Mouse (Mus musculus): ENCODE results near the gene Cp. TPM values are rescaled to one million over a fixed set of nuclear protein-coding genes. Genes with fewer than 3 reads are reported as not detected.
"Not testable (repeated sequence)": the region's sequence is repeated elsewhere in the genome, so short reads cannot be mapped to it uniquely, and the experiment has no call there.

Gene Cp
- polyA plus RNA-seq, 1 experiment from 2014 or later = 4.2 TPM

DNA sequence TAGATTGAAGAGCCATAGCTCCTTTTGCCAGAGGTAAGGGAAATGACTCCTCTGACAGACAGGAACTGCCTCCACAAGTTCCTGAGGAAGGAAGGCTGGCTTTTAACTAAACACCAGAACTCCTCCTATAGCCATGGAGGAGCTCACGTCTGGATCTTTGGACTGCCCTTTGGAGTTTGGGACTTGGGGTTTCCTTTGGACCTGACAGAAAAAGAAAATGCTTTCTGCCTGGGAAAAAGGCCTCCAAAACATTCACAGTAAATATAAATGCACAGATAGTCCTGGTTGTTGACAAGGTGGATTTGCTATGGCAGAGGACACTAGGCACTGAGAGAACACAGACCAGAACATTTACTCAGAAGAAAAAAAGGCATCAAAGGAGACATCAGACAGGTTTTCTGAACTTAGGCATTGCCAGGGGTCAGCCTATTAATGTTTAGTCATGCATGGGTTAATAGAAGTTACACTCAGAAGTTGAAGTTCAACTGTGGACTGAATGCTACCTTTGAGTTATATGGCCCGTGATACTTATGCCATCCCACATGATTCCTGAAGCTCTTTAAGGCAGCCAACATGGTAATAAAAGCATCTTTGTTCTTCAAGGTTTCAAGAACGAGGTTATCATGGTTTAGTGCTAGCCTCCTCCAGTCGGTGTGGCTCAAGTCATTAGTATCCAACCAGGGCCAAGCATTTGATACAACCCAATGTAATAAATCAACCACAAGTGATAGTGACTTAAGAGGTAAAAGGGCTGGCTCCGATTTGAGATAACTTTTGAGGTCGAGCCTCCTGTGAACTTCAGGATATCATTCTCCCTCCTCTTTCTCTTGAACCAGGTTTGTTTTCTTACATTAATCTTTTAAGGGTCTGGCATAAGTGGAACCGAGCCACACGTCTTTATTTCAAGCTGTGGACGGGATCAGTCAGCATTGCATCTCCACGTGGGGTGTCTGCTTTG is 77.2 kb downstream of the Cp start:
- Histone ChIP-seq H3K27ac (ENCODE audit: low read depth, low read length) (no peak overlapping the region), H3K4me1 (ENCODE audit: control insufficient read depth, insufficient read depth, low read length) (no peaks in the 10 kb centered on the region), H3K36me3 (ENCODE audit: control insufficient read depth, insufficient read depth, low read length) (no peaks in the 10 kb centered on the region), H3K27me3 (ENCODE audit: control insufficient read depth, insufficient read depth, low read length) (no peaks in the 10 kb centered on the region), H3K4me3 (ENCODE audit: low read depth, low read length) (peak overlapping the region; percentile 64), H3K4me2 (ENCODE audit: low read depth) (peak overlapping the region; percentile 70), H3K9me3 (ENCODE audit: control insufficient read depth, low read length) (no peaks in the 10 kb centered on the region), H3K9ac (ENCODE audit: low read length) (peak overlapping the region; percentile 57)
- no peak for DNase-seq (ENCODE audit: low spot score)
- 19% methylated on average over 10 of the region's 10 CpGs for WGBS
- ATAC-seq (ENCODE audit: insufficient read depth, low FRiP score, low TSS enrichment) = peak; percentile 29

GRCm38 (mm10) chr3:20034719-20035404 is 78.0 kb downstream of the Cp start, which contains the start of gene Hps3:
TSS of gene Hps3 (minus strand) at chr3:20035315.
- Histone ChIP-seq H3K4me1 (ENCODE audit: control insufficient read depth, insufficient read depth, low read length) (no peaks in the 10 kb centered on the region), H3K27me3 (ENCODE audit: control insufficient read depth, insufficient read depth, low read length) (no peaks in the 10 kb centered on the region), H3K9ac (ENCODE audit: low read length) (peak within 1 kb of the TSS; percentile 57), H3K36me3 (ENCODE audit: control insufficient read depth, insufficient read depth, low read length) (no peaks in the 10 kb centered on the region), H3K4me2 (ENCODE audit: low read depth) (peak within 1 kb of the TSS; percentile 70), H3K4me3 (ENCODE audit: low read depth, low read length) (peak within 1 kb of the TSS; percentile 64), H3K27ac (ENCODE audit: low read depth, low read length) (no peak within 1 kb of the TSS), H3K9me3 (ENCODE audit: control insufficient read depth, low read length) (no peaks in the 10 kb centered on the region)
- under 1% methylated on average over 47 of the region's 47 CpGs for WGBS
- peak; percentile 89 for DNase-seq (ENCODE audit: low spot score)
- ATAC-seq (ENCODE audit: insufficient read depth, low FRiP score, low TSS enrichment) = peak; percentile 99

- H3K27ac ChIP-seq (ENCODE audit: low read depth, low read length) = no peak overlapping the region
- no peak for DNase-seq (ENCODE audit: low spot score)
- no peak overlapping the region for H3K9ac ChIP-seq (ENCODE audit: low read length)
- no peak for ATAC-seq (ENCODE audit: insufficient read depth, low FRiP score, low TSS enrichment)
- no peaks in the 10 kb centered on the region for H3K36me3 ChIP-seq (ENCODE audit: control insufficient read depth, insufficient read depth, low read length)
- no peak overlapping the region for H3K4me2 ChIP-seq (ENCODE audit: low read depth)
- H3K27me3 ChIP-seq (ENCODE audit: control insufficient read depth, insufficient read depth, low read length) = no peaks in the 10 kb centered on the region
- no peaks in the 10 kb centered on the region for H3K9me3 ChIP-seq (ENCODE audit: control insufficient read depth, low read length)
- H3K4me1 ChIP-seq (ENCODE audit: control insufficient read depth, insufficient read depth, low read length) = no peaks in the 10 kb centered on the region
- 85% methylated on average over 4 of the region's 4 CpGs for WGBS
- H3K4me3 ChIP-seq (ENCODE audit: low read depth, low read length) = no peak overlapping the region
Measured at GRCm38 (mm10) chr3:20036069-20036468, 79.2 kb downstream of the Cp start.

- H3K27me3 ChIP-seq (ENCODE audit: control insufficient read depth, insufficient read depth, low read length); H3K9me3 ChIP-seq (ENCODE audit: control insufficient read depth, low read length); H3K4me2 ChIP-seq (ENCODE audit: low read depth); H3K4me3 ChIP-seq (ENCODE audit: low read depth, low read length); DNase-seq (ENCODE audit: low spot score); H3K4me1 ChIP-seq (ENCODE audit: control insufficient read depth, insufficient read depth, low read length); ATAC-seq (ENCODE audit: insufficient read depth, low FRiP score, low TSS enrichment); H3K27ac ChIP-seq (ENCODE audit: low read depth, low read length); H3K36me3 ChIP-seq (ENCODE audit: control insufficient read depth, insufficient read depth, low read length); H3K9ac ChIP-seq (ENCODE audit: low read length): not testable (repeated sequence)
- WGBS = 93% methylated on average over 7 of the region's 7 CpGs
Measured at GRCm38 (mm10) chr3:20041461-20041860, 84.6 kb downstream of the Cp start.

GRCm38 (mm10) chr3:20044736-20045135 is 87.9 kb downstream of the Cp start:
- ATAC-seq (ENCODE audit: insufficient read depth, low FRiP score, low TSS enrichment); H3K4me2 ChIP-seq (ENCODE audit: low read depth); H3K4me3 ChIP-seq (ENCODE audit: low read depth, low read length); H3K27ac ChIP-seq (ENCODE audit: low read depth, low read length); H3K36me3 ChIP-seq (ENCODE audit: control insufficient read depth, insufficient read depth, low read length); H3K9me3 ChIP-seq (ENCODE audit: control insufficient read depth, low read length); H3K27me3 ChIP-seq (ENCODE audit: control insufficient read depth, insufficient read depth, low read length); H3K4me1 ChIP-seq (ENCODE audit: control insufficient read depth, insufficient read depth, low read length); DNase-seq (ENCODE audit: low spot score); H3K9ac ChIP-seq (ENCODE audit: low read length): not testable (repeated sequence)
- 72% methylated on average over 3 of the region's 3 CpGs for WGBS

GRCm38 (mm10) chr3:20057306-20058196 is 100.7 kb downstream of the Cp start, which contains the start of gene Hltf:
TSS of gene Hltf (plus strand) at chr3:20057811.
- Histone ChIP-seq H3K9ac (ENCODE audit: low read length) (peak within 1 kb of the TSS; percentile 76), H3K27ac (ENCODE audit: low read depth, low read length) (peak within 1 kb of the TSS; percentile 80), H3K4me2 (ENCODE audit: low read depth) (peak within 1 kb of the TSS; percentile 49), H3K4me1 (ENCODE audit: control insufficient read depth, insufficient read depth, low read length) (no peaks in the 10 kb centered on the region), H3K9me3 (ENCODE audit: control insufficient read depth, low read length) (no peaks in the 10 kb centered on the region), H3K36me3 (ENCODE audit: control insufficient read depth, insufficient read depth, low read length) (no peaks in the 10 kb centered on the region), H3K27me3 (ENCODE audit: control insufficient read depth, insufficient read depth, low read length) (no peaks in the 10 kb centered on the region), H3K4me3 (ENCODE audit: low read depth, low read length) (peak within 1 kb of the TSS; percentile 82)
- ATAC-seq (ENCODE audit: insufficient read depth, low FRiP score, low TSS enrichment) (peak; percentile 100), DNase-seq (ENCODE audit: low spot score) (peak; percentile 94)
- WGBS = under 1% methylated on average over 46 of the region's 54 CpGs

- H3K9ac ChIP-seq (ENCODE audit: low read length) = peak overlapping the region; percentile 76; the same call in 1 of the 2 replicates
- peak overlapping the region; percentile 82 for H3K4me3 ChIP-seq (ENCODE audit: low read depth, low read length)
- ATAC-seq (ENCODE audit: insufficient read depth, low FRiP score, low TSS enrichment) (no peak; the same call in 1 of the 2 replicates), DNase-seq (ENCODE audit: low spot score) (no peak)
- peak overlapping the region; percentile 49 for H3K4me2 ChIP-seq (ENCODE audit: low read depth)
- no peaks in the 10 kb centered on the region for H3K4me1 ChIP-seq (ENCODE audit: control insufficient read depth, insufficient read depth, low read length)
- no peak overlapping the region for H3K27ac ChIP-seq (ENCODE audit: low read depth, low read length)
- 0% methylated on average over 6 of the region's 9 CpGs for WGBS
- H3K36me3 ChIP-seq (ENCODE audit: control insufficient read depth, insufficient read depth, low read length) = no peaks in the 10 kb centered on the region
- H3K9me3 ChIP-seq (ENCODE audit: control insufficient read depth, low read length) = no peaks in the 10 kb centered on the region
- no peaks in the 10 kb centered on the region for H3K27me3 ChIP-seq (ENCODE audit: control insufficient read depth, insufficient read depth, low read length)
Measured at GRCm38 (mm10) chr3:20058197-20058541, 101.3 kb downstream of the Cp start.

Measured in neural tube, embryonic 11.5 days (tissue).